Mouse (Mus musculus): Measurements from ENCODE around the gene Slc35f1. TPM values are rescaled to one million over a fixed set of nuclear protein-coding genes. Genes with fewer than 3 reads are reported as not detected.
"Not testable (repeated sequence)": the region's sequence is repeated elsewhere in the genome, so short reads cannot be mapped to it uniquely, and the experiment has no call there.

Gene Slc35f1
- polyA plus RNA-seq, 1 experiment from 2014 or later = not detected

DNA sequence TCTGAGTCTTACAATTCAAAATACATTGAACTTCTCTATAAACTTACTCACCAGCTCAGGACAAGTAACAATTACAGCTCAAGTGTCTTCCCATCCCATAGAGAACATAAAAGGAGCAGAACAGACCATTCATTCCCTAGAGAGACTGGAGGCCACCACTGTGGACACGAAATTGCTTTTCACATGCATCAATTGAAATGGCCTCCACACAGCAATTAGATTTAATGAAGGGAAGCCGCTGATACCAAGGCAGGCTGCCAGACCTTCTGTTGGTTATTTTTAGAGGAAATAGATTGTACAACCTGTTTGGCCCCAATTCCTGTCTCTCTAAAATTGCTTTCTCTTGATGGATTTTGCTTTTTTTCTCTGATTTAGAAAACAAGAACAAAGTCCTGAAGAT lies 150.5 kb downstream of the Slc35f1 start:
- H3K79me2 ChIP-seq (ENCODE audit: inconsistent target) = no peaks in the 10 kb centered on the region
- 95% methylated on average over 2 of the region's 2 CpGs for WGBS (ENCODE audit: missing documents)
- H3K36me3 ChIP-seq (ENCODE audit: inconsistent target) = no peaks in the 10 kb centered on the region
- H3K27ac ChIP-seq = no peak overlapping the region
- no peak overlapping the region for H3K4me3 ChIP-seq (ENCODE audit: inconsistent target)

DNA sequence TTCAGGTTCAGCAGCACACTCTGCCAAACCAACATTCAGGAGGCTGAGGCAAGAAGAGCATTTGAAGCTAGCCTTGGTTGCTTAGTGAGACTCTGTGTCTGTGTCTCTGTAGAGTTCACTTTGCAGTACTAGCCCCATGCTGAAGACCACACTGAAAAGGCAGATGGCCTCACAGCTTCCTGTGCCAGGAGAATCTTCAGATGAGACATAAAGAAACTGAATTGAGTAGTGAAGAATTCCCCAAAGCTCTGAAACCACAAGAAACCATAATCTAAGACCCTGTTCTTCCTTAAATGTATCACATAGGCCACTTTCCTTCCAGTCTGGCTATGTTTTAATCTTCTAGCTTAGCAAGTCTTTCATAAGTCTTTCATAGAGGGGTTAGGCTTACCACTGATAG lies 161.7 kb downstream of the Slc35f1 start:
- Histone ChIP-seq H3K27ac (no peak overlapping the region), H3K4me3 (ENCODE audit: inconsistent target) (no peak overlapping the region), H3K36me3 (ENCODE audit: inconsistent target) (no peaks in the 10 kb centered on the region), H3K79me2 (ENCODE audit: inconsistent target) (no peaks in the 10 kb centered on the region)

DNA sequence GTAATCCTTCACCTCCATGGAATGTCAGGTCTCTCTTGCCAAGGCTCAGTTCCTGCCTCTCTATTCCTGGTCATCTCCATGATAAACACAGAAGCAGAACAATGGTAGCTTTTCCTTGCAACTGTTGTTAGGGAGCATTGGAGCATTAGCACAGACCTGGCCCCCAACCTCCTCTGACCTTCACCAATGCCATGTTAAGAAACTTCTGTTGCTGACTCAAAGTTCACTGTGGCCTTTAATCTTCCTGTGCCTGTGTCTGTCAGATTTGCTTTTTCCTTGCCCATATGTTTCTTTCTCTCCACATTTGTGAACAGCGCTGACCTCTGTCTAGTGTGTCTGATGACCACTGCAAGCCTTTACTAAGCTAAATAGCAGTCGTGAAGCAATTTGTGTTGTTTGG lies 170.5 kb downstream of the Slc35f1 start:
- H3K27ac ChIP-seq = no peak overlapping the region
- WGBS (ENCODE audit: missing documents) = 91% methylated on average over 2 of the region's 2 CpGs
- H3K4me3 ChIP-seq (ENCODE audit: inconsistent target) = no peak overlapping the region
- H3K36me3 ChIP-seq (ENCODE audit: inconsistent target) = no peaks in the 10 kb centered on the region
- no peaks in the 10 kb centered on the region for H3K79me2 ChIP-seq (ENCODE audit: inconsistent target)

DNA sequence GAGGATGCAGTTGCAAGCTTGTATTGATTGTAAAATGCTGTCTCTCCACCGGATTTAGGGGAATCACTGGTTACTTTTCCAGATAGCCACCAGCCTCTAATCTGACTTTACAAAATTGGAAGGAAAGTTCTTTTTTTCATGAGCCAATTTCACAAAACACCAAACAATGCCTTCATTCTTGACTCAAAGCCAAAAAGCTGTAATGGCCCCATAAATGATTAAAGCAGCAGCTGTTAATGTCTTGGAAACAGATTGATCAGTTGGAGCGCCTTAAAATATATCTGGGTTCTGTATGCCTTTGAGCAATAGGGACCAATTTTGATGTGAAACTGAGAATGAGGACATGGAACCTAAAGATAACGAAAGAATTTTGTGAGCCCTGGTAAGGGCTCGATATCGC lies 174.6 kb downstream of the Slc35f1 start:
- Histone ChIP-seq H3K27ac (no peak overlapping the region), H3K79me2 (ENCODE audit: inconsistent target) (no peaks in the 10 kb centered on the region), H3K36me3 (ENCODE audit: inconsistent target) (no peaks in the 10 kb centered on the region), H3K4me3 (ENCODE audit: inconsistent target) (no peak overlapping the region)
- WGBS (ENCODE audit: missing documents) = 88% methylated on average over 5 of the region's 5 CpGs

DNA sequence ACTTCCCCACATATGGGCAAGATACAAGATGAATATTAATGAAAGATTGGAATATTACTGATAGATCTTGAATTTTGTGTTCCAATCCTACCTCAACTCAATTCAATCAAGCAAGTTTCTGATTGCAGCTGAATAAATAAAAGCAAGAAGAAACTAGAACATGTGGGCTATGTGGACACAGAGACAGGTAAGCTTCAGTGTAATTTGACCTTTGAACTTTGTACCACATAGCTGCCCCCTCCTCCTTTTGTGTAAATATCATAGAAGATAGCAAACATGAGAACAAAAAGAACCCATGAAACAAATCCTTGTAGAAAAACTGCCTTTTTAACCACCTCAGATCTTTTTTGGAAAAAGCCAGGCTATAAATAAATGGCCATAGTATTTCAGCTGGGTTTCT lies 180.8 kb downstream of the Slc35f1 start:
- Histone ChIP-seq H3K4me3 (ENCODE audit: inconsistent target) (no peak overlapping the region), H3K79me2 (ENCODE audit: inconsistent target) (no peaks in the 10 kb centered on the region), H3K36me3 (ENCODE audit: inconsistent target) (no peaks in the 10 kb centered on the region), H3K27ac (no peak overlapping the region)

DNA sequence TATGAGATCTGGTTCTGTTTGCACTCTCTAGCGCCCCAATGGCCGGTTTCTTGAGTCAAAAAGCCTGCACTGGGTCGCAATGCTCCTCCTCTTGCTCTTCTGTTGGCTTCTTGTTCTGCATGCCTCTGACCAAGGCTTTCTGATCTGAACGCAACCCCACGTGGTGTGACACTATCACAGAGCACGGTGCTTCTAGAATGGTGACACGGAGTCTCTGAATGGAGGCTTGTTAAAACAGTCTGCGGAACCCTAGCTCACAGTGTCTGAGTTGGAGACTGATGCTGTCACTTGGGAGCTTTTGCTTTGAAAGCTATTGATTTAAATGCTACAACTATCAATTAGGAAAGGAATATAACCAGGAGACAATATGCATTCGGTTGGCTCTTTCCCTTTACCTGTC lies 183.8 kb downstream of the Slc35f1 start:
- Histone ChIP-seq H3K27ac (no peak overlapping the region), H3K4me3 (ENCODE audit: inconsistent target) (no peak overlapping the region), H3K79me2 (ENCODE audit: inconsistent target) (no peaks in the 10 kb centered on the region), H3K36me3 (ENCODE audit: inconsistent target) (no peaks in the 10 kb centered on the region)
- WGBS (ENCODE audit: missing documents) = 87% methylated on average over 9 of the region's 9 CpGs

DNA sequence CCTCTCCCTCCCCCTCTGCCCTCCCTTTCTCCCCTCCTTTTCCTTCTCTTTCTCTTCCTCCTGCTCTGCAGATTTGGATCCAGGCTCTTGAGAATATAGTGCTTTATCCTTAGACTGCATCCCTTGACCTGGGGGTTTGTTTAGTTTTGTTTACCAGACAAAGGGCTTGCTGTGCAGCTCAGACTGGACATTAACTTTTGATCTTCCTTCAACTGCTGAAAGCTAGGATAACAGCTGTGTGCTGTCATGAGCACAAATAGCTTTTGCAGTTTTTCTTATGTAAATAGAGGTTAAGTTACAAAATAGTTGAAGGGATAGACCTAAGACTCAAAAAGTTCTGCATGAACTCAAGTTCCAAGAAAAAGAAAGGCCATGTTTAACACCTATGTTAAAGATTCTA lies 184.4 kb downstream of the Slc35f1 start:
- H3K36me3 ChIP-seq (ENCODE audit: inconsistent target) = no peaks in the 10 kb centered on the region
- H3K79me2 ChIP-seq (ENCODE audit: inconsistent target) = no peaks in the 10 kb centered on the region
- no peak overlapping the region for H3K4me3 ChIP-seq (ENCODE audit: inconsistent target)
- no peak overlapping the region for H3K27ac ChIP-seq

DNA sequence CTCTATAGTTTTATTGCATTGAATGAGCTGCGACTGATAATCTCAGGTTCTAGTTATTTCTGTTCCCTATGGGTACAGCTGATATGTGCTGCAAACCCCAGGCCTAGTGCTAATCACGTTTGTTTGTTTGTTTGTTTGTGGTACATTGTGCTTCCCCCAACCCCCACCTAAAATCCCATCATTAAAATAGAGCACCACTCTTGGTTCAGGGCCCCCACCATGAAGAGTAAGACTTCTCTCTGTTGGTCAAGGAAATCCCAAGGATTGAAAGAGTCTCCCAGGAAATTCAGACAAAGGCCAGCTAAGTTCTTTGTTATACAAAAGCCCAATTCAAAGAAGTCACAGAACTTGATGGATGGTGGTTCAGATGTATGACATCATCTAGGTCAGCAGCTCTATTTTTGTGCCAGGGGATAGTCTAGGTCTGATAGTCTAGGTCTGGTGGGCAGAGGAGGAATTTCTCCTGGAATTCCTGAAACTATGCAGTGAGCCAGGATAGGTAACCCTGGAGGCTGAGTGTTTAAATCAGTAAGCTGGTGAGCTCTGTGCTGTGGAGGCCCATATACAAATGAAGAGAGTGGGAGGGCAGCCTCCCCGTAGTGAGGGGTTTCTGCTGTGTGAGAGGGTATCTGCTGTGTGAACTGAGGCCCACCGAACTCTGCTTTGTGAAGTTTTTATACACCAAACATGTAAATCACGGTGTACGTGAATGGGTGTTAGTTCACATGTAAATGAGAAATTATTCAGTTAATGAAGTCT lies 187.1 kb downstream of the Slc35f1 start:
- no peaks in the 10 kb centered on the region for H3K36me3 ChIP-seq (ENCODE audit: inconsistent target)
- no peak overlapping the region for H3K27ac ChIP-seq
- 75% methylated on average over 6 of the region's 6 CpGs for whole genome bisulfite sequencing (ENCODE audit: missing documents)
- H3K79me2 ChIP-seq (ENCODE audit: inconsistent target) = no peaks in the 10 kb centered on the region
- no peak overlapping the region for H3K4me3 ChIP-seq (ENCODE audit: inconsistent target)

DNA sequence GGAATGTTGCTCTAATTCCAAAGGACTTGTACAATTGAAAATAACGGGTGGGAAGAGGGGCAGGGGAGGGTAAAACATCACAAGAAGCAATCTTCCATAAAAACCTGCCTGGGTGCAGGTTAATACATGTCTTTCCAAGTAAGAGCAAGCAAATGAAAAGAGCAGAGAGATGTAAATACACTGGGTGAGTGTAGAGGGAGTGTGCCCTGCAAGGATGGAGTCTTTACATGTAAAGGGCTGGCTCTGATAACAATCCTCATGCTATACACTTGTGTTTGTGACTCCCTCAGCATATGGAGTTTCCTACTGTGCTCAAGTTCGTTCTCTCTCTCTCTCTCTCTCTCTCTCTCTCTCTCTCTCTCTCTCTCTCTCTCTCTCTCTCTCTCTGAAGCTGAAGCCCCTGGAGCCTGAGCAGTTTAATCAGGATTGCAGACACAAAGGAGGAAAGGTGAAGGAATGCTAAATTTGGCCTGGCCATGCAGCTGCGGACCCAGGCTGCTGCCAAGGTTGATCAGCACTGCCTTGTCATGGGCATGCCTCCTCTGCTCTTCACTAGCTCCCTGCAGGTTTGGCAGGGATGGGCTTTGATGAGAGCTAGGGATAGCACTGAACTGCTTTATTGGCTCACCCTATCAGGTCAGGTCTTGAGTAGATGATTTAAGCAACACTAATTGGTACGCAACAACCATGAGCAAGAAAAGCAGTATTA lies 187.9 kb downstream of the Slc35f1 start:
- H3K27ac ChIP-seq = no peak overlapping the region
- H3K4me3 ChIP-seq (ENCODE audit: inconsistent target) = no peak overlapping the region
- H3K36me3 ChIP-seq (ENCODE audit: inconsistent target) = no peaks in the 10 kb centered on the region
- H3K79me2 ChIP-seq (ENCODE audit: inconsistent target) = no peaks in the 10 kb centered on the region
- WGBS (ENCODE audit: missing documents) = 83% methylated on average over 4 of the region's 4 CpGs

DNA sequence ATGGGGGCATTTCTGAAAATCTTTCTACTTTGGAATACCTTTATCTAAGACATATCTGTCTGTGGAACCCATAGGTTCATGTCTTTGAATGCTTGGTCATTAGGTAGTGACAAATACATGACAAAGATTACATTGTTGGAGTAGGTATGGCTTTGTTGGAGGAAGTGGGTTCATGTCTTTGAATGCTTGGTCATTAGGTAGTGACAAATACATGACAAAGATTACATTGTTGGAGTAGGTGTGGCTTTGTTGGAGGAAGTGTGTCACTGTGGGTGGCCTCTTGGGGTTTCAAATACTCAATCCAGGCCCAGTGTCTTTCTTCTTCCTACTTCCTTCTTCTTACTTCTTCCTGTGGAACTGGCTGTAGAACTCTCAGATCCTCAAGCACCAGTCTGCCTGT lies 206.4 kb downstream of the Slc35f1 start:
- H3K27ac ChIP-seq; H3K79me2 ChIP-seq (ENCODE audit: inconsistent target); H3K36me3 ChIP-seq (ENCODE audit: inconsistent target); H3K4me3 ChIP-seq (ENCODE audit: inconsistent target): not testable (repeated sequence)

DNA sequence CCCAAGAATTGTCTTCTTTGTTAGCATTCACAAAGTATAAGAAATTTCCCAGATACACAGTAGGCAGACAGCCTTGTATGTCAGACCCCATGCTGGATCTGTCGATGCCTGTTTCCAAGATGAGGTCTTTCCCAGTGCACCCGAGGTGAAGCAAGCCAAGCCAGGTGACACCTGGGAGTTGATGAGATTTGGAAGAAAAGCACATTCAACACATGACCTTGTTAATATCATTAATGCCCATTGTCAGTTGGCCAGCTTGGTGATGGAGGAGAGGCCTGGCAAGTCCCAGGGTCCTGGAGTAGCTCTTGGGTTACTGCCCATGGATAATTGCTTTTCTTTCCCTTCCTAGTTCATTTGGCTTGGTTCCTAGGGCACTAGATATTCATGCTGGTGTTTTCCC lies 214.6 kb downstream of the Slc35f1 start:
- H3K27ac ChIP-seq = no peak overlapping the region

DNA sequence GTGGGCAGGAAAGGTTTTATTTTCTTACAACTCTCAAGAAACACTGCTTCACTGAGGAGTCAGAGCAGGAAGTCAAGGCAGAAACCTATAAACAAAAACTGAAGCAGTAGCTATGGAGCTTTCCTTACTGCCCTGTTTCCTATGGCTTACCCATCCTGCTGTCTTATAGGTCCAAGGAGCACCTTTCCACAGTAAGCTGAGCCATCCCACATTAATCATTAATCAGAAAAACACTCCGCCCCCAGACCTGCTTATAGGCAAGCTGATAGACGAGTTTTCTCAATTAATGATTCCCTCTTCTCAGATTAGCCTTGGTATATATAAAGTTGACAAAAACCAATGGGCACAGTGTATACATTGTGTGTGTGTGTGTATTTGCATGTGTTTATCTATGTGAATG lies 221.4 kb downstream of the Slc35f1 start:
- no peaks in the 10 kb centered on the region for H3K79me2 ChIP-seq (ENCODE audit: inconsistent target)
- no peak overlapping the region for H3K4me3 ChIP-seq (ENCODE audit: inconsistent target)
- WGBS (ENCODE audit: missing documents) = 100% methylated on average over 2 of the region's 2 CpGs
- no peaks in the 10 kb centered on the region for H3K36me3 ChIP-seq (ENCODE audit: inconsistent target)
- H3K27ac ChIP-seq = no peak overlapping the region

More for the DNA sequence above, 214.6 kb downstream of the Slc35f1 start:
- no peak overlapping the region for H3K4me3 ChIP-seq (ENCODE audit: inconsistent target)
- no peaks in the 10 kb centered on the region for H3K79me2 ChIP-seq (ENCODE audit: inconsistent target)
- H3K36me3 ChIP-seq (ENCODE audit: inconsistent target) = no peaks in the 10 kb centered on the region
- 88% methylated on average over 2 of the region's 2 CpGs for WGBS (ENCODE audit: missing documents)

DNA sequence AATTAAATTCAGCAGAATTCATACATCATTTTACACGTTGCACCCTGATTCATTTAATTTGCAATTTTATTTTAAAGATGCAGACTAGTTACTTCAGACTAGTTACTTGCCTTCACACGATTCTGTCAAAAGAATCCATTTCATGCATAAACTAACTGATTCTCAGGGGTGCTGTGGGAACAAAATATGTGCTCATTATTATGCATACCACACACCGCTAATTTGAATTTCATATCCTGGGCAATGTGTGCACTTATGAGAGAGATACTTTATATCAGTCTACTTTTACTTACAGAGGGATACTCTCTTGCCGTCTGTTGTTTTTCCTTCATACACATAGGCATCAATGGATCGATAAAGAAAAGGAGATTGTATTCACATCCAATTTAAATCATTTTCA lies 228.4 kb downstream of the Slc35f1 start:
- H3K4me3 ChIP-seq (ENCODE audit: inconsistent target) = no peak overlapping the region
- WGBS (ENCODE audit: missing documents) = 87% methylated on average over 5 of the region's 5 CpGs
- H3K27ac ChIP-seq = no peak overlapping the region

DNA sequence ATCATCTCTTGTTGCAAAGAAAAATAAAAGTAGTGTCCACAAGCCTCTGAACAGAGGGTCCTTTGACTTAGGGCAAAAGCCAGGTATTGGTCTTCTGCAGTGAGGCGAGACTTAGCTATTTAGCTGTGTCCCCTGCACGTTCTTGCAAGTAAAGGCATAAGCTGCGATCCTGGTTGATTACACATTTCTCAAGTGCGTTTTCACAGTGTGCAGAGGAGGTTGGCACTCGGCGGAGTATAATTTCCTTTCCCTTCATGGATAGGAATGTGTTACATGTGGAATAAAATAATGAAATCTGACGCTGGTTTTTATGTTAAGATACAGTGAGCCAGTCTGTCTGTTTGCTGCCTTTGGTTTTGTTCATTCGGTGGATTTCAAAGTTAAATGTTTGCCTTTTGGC lies 232.8 kb downstream of the Slc35f1 start:
- no peak overlapping the region for H3K4me3 ChIP-seq (ENCODE audit: inconsistent target)
- no peaks in the 10 kb centered on the region for H3K36me3 ChIP-seq (ENCODE audit: inconsistent target)
- WGBS (ENCODE audit: missing documents) = 93% methylated on average over 8 of the region's 8 CpGs
- H3K27ac ChIP-seq = no peak overlapping the region
- H3K79me2 ChIP-seq (ENCODE audit: inconsistent target) = no peaks in the 10 kb centered on the region

More for the DNA sequence above, 228.4 kb downstream of the Slc35f1 start:
- H3K79me2 ChIP-seq (ENCODE audit: inconsistent target) = no peaks in the 10 kb centered on the region
- no peaks in the 10 kb centered on the region for H3K36me3 ChIP-seq (ENCODE audit: inconsistent target)

DNA sequence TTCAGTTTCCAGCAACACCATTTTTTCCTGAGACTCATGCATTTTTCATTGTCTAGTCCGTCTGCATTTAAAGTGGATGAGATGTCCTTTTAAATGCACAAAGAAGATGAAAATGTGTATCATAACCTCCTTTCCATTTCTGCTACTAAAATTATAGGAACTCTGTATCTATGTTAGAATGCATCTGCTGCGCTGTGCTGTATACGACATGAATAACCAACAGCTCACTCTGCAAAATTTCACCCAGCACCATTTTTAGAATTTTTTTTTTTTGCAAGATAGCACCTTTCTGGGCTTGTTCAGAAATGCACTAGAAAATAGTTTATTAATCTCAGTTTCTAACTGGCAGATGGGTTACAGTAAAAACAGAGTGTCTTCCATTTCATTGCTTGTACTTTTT lies 236.0 kb downstream of the Slc35f1 start:
- Histone ChIP-seq H3K27ac (no peak overlapping the region), H3K36me3 (ENCODE audit: inconsistent target) (no peaks in the 10 kb centered on the region), H3K4me3 (ENCODE audit: inconsistent target) (no peak overlapping the region), H3K79me2 (ENCODE audit: inconsistent target) (no peaks in the 10 kb centered on the region)
- WGBS (ENCODE audit: missing documents) = 86% methylated on average over 3 of the region's 3 CpGs

DNA sequence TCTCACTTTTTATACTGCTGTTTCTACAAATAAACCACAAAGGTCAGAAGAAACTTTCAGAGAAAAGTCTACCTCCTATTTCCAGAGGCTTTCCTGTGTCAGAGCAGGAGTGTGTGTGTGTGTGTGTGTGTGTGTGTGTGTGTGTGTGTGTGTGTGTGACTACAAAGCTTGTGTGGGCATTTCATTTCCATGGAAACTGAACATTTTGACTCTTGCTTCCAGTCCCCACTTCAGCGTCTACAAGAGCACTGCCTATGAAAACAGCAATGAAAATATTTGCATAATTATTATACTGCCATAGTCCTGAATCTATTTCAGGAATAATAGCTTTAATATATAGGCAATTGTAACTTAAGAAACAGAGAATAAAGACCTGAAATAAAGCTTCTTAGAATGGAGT lies 241.8 kb downstream of the Slc35f1 start:
- no peak overlapping the region for H3K4me3 ChIP-seq (ENCODE audit: inconsistent target)
- H3K27ac ChIP-seq = no peak overlapping the region
- no peaks in the 10 kb centered on the region for H3K36me3 ChIP-seq (ENCODE audit: inconsistent target)
- no peaks in the 10 kb centered on the region for H3K79me2 ChIP-seq (ENCODE audit: inconsistent target)
- WGBS (ENCODE audit: missing documents) = 83% methylated on average over 1 of the region's 1 CpGs
